Mouse (Mus musculus) midbrain, postnatal 0 days (tissue): ENCODE measurements around the gene Slc7a8. TPM values are rescaled to one million over a fixed set of nuclear protein-coding genes. Genes with fewer than 3 reads are reported as not detected.

Experiments used
- ATAC-seq: fragments of 200-750 bp; cut with Nextera tagmentation; 2 replicates; pipeline ENCODE4 v1.8.0; 2017; ENCODE audit warnings: moderate number of reproducible peaks, mild to moderate bottlenecking, moderate TSS enrichment, moderate library complexity; ENCODE audit not compliant: low FRiP score
- DNase-seq: peaks from one replicate; pipeline ENCODE4 v3.0.0-alpha.2; 2015; ENCODE audit warnings: low spot score
- H3K27ac ChIP-seq: fragments of 300-500 bp; sonication (generic); 2 replicates; pipeline ENCODE4 v1.5.1; 2014; ENCODE audit warnings: low read depth, mild to moderate bottlenecking, low read length, mixed read lengths
- H3K27me3 ChIP-seq: fragments of 300-500 bp; sonication (generic); 2 replicates; pipeline ENCODE4 v1.6.1; 2014; ENCODE audit warnings: low read length, control low read depth, mixed read lengths; ENCODE audit not compliant: insufficient read depth
- H3K36me3 ChIP-seq: fragments of 300-500 bp; sonication (generic); 2 replicates; pipeline ENCODE4 v1.6.1; 2014; ENCODE audit warnings: low read length, control low read depth, mixed read lengths; ENCODE audit not compliant: insufficient read depth
- H3K4me1 ChIP-seq: fragments of 300-500 bp; sonication (generic); 2 replicates; pipeline ENCODE4 v1.6.1; 2014; ENCODE audit warnings: mild to moderate bottlenecking, control low read depth, antibody characterized with exemption, low read length, mixed read lengths; ENCODE audit not compliant: insufficient read depth
- H3K4me2 ChIP-seq: fragments of 300-500 bp; sonication (generic); 2 replicates; pipeline ENCODE4 v1.6.1; 2014; ENCODE audit warnings: low read depth, mild to moderate bottlenecking, low read length, mixed read lengths; ENCODE audit not compliant: poor library complexity, severe bottlenecking
- H3K4me3 ChIP-seq: fragments of 300-500 bp; sonication (generic); 2 replicates; pipeline ENCODE4 v1.5.1; 2014; ENCODE audit warnings: low read depth, mild to moderate bottlenecking, low read length, moderate library complexity
- H3K9ac ChIP-seq: fragments of 300-500 bp; sonication (generic); replicated peaks from 2 replicates; pipeline ENCODE4 v1.6.1; 2014; ENCODE audit warnings: mild to moderate bottlenecking, low read length, moderate library complexity, mixed read lengths; ENCODE audit not compliant: poor library complexity, severe bottlenecking
- H3K9me3 ChIP-seq: fragments of 300-500 bp; sonication (generic); 2 replicates; pipeline ENCODE4 v1.6.1; 2016; ENCODE audit warnings: low read length, control low read depth
- CTCF ChIP-seq: IDR thresholded peaks from 2 replicates; pipeline ENCODE4 v1.5.1; 2016; ENCODE audit warnings: antibody characterized with exemption, mild to moderate bottlenecking
- WGBS: fragments of 180-500 bp; shearing (Covaris S2); extraction: QIAGEN DNeasy Blood & Tissue Kit; methylation state at CpG from one replicate; pipeline ENCODE4 v1.1.7; 2014; 5-methylcytosine and 5-hydroxymethylcytosine counted together
- polyA plus RNA-seq: library from polyadenylated mRNA; unstranded; fragments of >200 nt; fragmentation: Nextera tagmentation; extraction: Ambion mirVana; gene quantifications from 2 replicates; pipeline ENCODE4 v1.2.1, GENCODE M21; 2015
- total RNA-seq: library from RNA; depleted of rRNA; stranded (reverse); fragments of >200 nt; gene quantifications from 2 replicates; pipeline ENCODE4 v1.2.3, GENCODE M21; 2014; rRNA removed

Gene Slc7a8
- total and polyA plus RNA-seq, 2 experiments from 2014 or later, result 9.7 to 11.3 TPM

DNA sequence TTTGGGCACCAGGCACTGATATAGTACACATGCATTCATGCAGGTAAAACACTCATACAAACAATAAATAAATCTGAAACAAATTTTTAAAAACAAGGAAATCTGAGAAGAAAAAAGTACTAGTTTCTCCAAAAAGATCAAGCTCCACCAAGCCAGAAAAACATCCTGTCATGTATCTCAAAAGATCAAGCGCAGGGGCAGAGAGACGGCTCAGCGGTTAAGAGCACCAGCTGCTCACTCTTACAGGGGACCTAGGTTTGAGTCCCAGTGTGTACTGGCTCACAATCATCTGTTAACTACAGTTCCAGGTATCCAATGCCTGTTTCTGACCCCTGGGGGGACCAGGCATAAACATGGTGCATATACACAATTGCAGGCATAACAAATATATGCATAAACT, 99.3 kb downstream of the Slc7a8 start:
- 89% methylated on average over 3 of the region's 3 CpGs for WGBS
- Histone ChIP-seq H3K4me3 (no peak overlapping the region), H3K27me3 (no peaks in the 10 kb centered on the region), H3K4me2 (no peak overlapping the region), H3K9me3 (no peaks in the 10 kb centered on the region), H3K36me3 (peaks cover 21% of the 10 kb centered on the region; the same call in 1 of the 2 replicates), H3K27ac (no peak overlapping the region), H3K9ac (no peak overlapping the region), H3K4me1 (peaks cover 2% of the 10 kb centered on the region; the same call in 1 of the 2 replicates)
- DNase-seq, result no peak
- no peak for TF ChIP-seq CTCF
- no peak for ATAC-seq

DNA sequence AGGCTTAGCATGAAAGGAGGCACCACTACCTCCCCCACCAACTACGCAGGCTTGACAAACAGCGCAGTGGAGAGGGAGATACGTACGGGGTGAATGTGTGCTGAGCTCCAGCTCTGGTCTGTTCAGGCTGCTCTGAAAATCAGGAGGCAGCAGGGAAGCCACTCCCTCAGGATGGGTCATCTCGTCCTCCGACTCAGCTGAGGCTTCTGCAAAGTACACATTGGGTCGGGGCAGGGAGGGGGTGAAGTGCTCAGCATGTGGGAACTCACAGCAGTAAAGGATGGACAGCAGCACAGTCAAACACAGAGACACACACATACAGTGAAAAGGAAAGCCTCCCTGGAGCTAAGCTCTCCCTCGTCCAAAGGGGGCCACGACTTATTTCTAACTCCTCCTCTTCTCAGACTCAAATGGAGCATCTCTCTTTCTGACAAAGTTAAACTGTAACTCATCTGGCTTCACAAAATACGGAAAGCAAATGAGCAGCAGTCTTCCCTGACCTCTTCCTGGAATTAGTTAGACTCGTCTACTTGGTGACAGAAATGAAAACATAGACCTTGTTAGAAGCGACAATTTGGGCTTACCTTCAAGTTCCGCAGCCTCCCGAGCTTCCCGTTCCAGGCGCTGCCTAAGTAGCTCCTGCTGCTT, 103.0 kb downstream of the Slc7a8 start:
- ATAC-seq (no peak), DNase-seq (no peak)
- Histone ChIP-seq H3K4me1 (no peaks in the 10 kb centered on the region), H3K27ac (no peak overlapping the region), H3K4me3 (no peak overlapping the region), H3K9me3 (no peaks in the 10 kb centered on the region), H3K4me2 (no peak overlapping the region), H3K27me3 (no peaks in the 10 kb centered on the region), H3K9ac (no peak overlapping the region), H3K36me3 (peaks cover 41% of the 10 kb centered on the region)
- no peak for TF ChIP-seq CTCF
- WGBS, result 88% methylated on average over 16 of the region's 16 CpGs

DNA sequence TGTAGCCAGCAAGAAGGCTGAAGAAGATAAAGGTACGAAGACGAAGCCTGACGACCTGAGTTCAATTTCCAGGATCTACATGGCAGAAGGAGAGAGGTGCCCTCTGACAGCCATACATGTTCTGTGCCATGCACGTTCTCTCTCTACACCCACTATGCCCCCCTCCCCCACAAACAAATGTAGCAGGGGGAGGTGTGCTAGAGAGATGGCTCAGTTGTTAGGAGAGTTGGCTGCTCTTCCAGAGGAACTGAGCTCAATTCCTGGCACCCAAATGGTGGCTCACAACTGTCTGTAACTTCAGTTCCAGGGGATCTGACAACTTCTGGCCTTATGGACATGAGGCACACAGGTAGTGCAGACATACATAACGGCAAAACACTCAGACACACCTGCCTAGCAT, 105.5 kb downstream of the Slc7a8 start:
- 85% methylated on average over 5 of the region's 5 CpGs for WGBS
- no peak for TF ChIP-seq CTCF
- Histone ChIP-seq H3K36me3 (peaks cover 41% of the 10 kb centered on the region), H3K9me3 (no peaks in the 10 kb centered on the region), H3K4me2 (no peak overlapping the region), H3K4me1 (no peaks in the 10 kb centered on the region), H3K27ac (no peak overlapping the region), H3K4me3 (no peak overlapping the region), H3K9ac (no peak overlapping the region), H3K27me3 (no peaks in the 10 kb centered on the region)
- ATAC-seq (no peak), DNase-seq (no peak)

DNA sequence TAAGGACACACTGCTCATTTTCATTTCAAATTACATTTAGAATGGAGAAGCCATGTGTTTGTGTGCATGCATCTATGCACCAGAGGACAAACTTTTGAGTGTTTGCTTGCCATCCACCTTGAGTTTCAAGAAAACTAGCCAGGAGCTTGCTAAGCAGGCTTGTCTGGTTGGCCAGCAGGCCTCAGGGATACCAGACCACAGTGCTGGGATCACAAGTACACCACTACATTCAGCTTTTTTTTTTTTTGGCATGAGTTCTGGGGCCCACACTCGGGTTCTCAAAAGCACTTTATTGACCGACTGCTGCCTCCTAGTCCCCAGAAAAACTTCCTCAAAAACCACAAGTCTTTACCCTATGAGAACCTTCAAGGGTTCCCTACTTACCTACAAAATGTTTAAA, 107.4 kb downstream of the Slc7a8 start:
- H3K27ac ChIP-seq, result no peak overlapping the region
- peaks cover 36% of the 10 kb centered on the region for H3K36me3 ChIP-seq
- TF ChIP-seq CTCF, result no peak
- ATAC-seq, result no peak
- H3K9me3 ChIP-seq, result no peaks in the 10 kb centered on the region
- H3K4me3 ChIP-seq, result no peak overlapping the region
- no peak overlapping the region for H3K9ac ChIP-seq
- DNase-seq, result no peak
- H3K4me2 ChIP-seq, result no peak overlapping the region
- H3K27me3 ChIP-seq, result no peaks in the 10 kb centered on the region
- whole genome bisulfite sequencing, result 82% methylated on average over 2 of the region's 2 CpGs
- H3K4me1 ChIP-seq, result no peaks in the 10 kb centered on the region

Other genes starting within 250 kb of the Slc7a8 start
- gene Haus4, start 227.3 kb downstream of the Slc7a8 start, total RNA-seq, result 13.3 and 13.7 TPM in 2 replicates
- gene Haus4, start 227.3 kb downstream of the Slc7a8 start, polyA plus RNA-seq, result 13.2 and 14.3 TPM in 2 replicates
- 8.1 and 8.2 TPM in 2 replicates for gene Ajuba, start 204.4 kb downstream of the Slc7a8 start, total RNA-seq
- 3.5 and 3.9 TPM in 2 replicates for gene Ajuba, start 204.4 kb downstream of the Slc7a8 start, polyA plus RNA-seq
- gene 4931414P19Rik, start 176.0 kb downstream of the Slc7a8 start, total RNA-seq, result 4.6 and 8.7 TPM in 2 replicates
- gene 4931414P19Rik, start 176.0 kb downstream of the Slc7a8 start, polyA plus RNA-seq, result 2.2 and 2.8 TPM in 2 replicates
- gene Psmb5, start 163.9 kb downstream of the Slc7a8 start, total RNA-seq, result 157 and 197 TPM in 2 replicates
- gene Psmb5, start 163.9 kb downstream of the Slc7a8 start, polyA plus RNA-seq, result 404 and 427 TPM in 2 replicates
- not detected in 2 replicates for gene Psmb11, start 160.5 kb downstream of the Slc7a8 start, total RNA-seq
- gene Psmb11, start 160.5 kb downstream of the Slc7a8 start, polyA plus RNA-seq, result 0.27 TPM in 1 of 2 replicates, not detected in the other
- not detected in 2 replicates for gene Gm17606, start 141.0 kb downstream of the Slc7a8 start, total RNA-seq
- not detected in 2 replicates for gene Gm17606, start 141.0 kb downstream of the Slc7a8 start, polyA plus RNA-seq
- gene Cdh24, start 140.6 kb downstream of the Slc7a8 start, total RNA-seq, result 45.3 and 49.7 TPM in 2 replicates
- 8.5 and 9.0 TPM in 2 replicates for gene Cdh24, start 140.6 kb downstream of the Slc7a8 start, polyA plus RNA-seq
- 44.2 and 46.5 TPM in 2 replicates for gene 1700123O20Rik, start 95.7 kb downstream of the Slc7a8 start, total RNA-seq
- gene 1700123O20Rik, start 95.7 kb downstream of the Slc7a8 start, polyA plus RNA-seq, result 61.1 and 67.6 TPM in 2 replicates
- gene Acin1, start 95.0 kb downstream of the Slc7a8 start, total RNA-seq, result 118 and 122 TPM in 2 replicates
- gene Acin1, start 95.0 kb downstream of the Slc7a8 start, polyA plus RNA-seq, result 91.7 and 108 TPM in 2 replicates
- gene Gm29776, start 83.1 kb downstream of the Slc7a8 start, total RNA-seq, result not detected in 2 replicates
- 0.07 and 0.31 TPM in 2 replicates for gene Gm29776, start 83.1 kb downstream of the Slc7a8 start, polyA plus RNA-seq
- not detected in 2 replicates for gene Cebpe, start 69.8 kb downstream of the Slc7a8 start, total RNA-seq
- gene Cebpe, start 69.8 kb downstream of the Slc7a8 start, polyA plus RNA-seq, result not detected in 2 replicates
- gene Rnf212b, start 32.2 kb upstream of the Slc7a8 start, total RNA-seq, result 0.38 TPM in 1 of 2 replicates, not detected in the other
- not detected in 2 replicates for gene Rnf212b, start 32.2 kb upstream of the Slc7a8 start, polyA plus RNA-seq
- 6.9 and 9.4 TPM in 2 replicates for gene Homez, start 89.0 kb upstream of the Slc7a8 start, total RNA-seq
- gene Homez, start 89.0 kb upstream of the Slc7a8 start, polyA plus RNA-seq, result 8.0 and 9.6 TPM in 2 replicates
- gene Ppp1r3e, start 95.6 kb upstream of the Slc7a8 start, total RNA-seq, result 27.1 and 37.2 TPM in 2 replicates
- gene Ppp1r3e, start 95.6 kb upstream of the Slc7a8 start, polyA plus RNA-seq, result 2.8 and 4.1 TPM in 2 replicates
- 23.1 and 31.2 TPM in 2 replicates for gene Bcl2l2, start 101.4 kb upstream of the Slc7a8 start, total RNA-seq
- gene Bcl2l2, start 101.4 kb upstream of the Slc7a8 start, polyA plus RNA-seq, result 2.9 and 3.7 TPM in 2 replicates
- 0.82 TPM in 1 of 2 replicates, not detected in the other for gene Gm20521, start 101.5 kb upstream of the Slc7a8 start, total RNA-seq
- gene Gm20521, start 101.5 kb upstream of the Slc7a8 start, polyA plus RNA-seq, result 1.4 and 1.6 TPM in 2 replicates
- gene Pabpn1, start 110.6 kb upstream of the Slc7a8 start, total RNA-seq, result 95.1 and 115 TPM in 2 replicates
- gene Pabpn1, start 110.6 kb upstream of the Slc7a8 start, polyA plus RNA-seq, result 139 and 162 TPM in 2 replicates
- gene Slc22a17, start 131.2 kb upstream of the Slc7a8 start, total RNA-seq, result 495 and 558 TPM in 2 replicates
- 345 TPM in 2 replicates for gene Slc22a17, start 131.2 kb upstream of the Slc7a8 start, polyA plus RNA-seq
- gene Efs, start 144.2 kb upstream of the Slc7a8 start, total RNA-seq, result 24.0 and 41.4 TPM in 2 replicates
- 8.5 and 8.9 TPM in 2 replicates for gene Efs, start 144.2 kb upstream of the Slc7a8 start, polyA plus RNA-seq
- 1.1 TPM in 1 of 2 replicates, not detected in the other for gene Il25, start 150.7 kb upstream of the Slc7a8 start, total RNA-seq
- 0.38 and 0.48 TPM in 2 replicates for gene Il25, start 150.7 kb upstream of the Slc7a8 start, polyA plus RNA-seq
- gene Cmtm5, start 154.3 kb upstream of the Slc7a8 start, total RNA-seq, result 26.4 and 44.8 TPM in 2 replicates
- gene Cmtm5, start 154.3 kb upstream of the Slc7a8 start, polyA plus RNA-seq, result 27.0 and 27.5 TPM in 2 replicates
- 0.24 and 0.33 TPM in 2 replicates for gene Myh6, start 185.0 kb upstream of the Slc7a8 start, total RNA-seq
- gene Myh6, start 185.0 kb upstream of the Slc7a8 start, polyA plus RNA-seq, result 2.1 and 2.5 TPM in 2 replicates
- not detected in 2 replicates for gene Gm17428, start 195.0 kb upstream of the Slc7a8 start, total RNA-seq
- not detected in 2 replicates for gene Gm17428, start 195.0 kb upstream of the Slc7a8 start, polyA plus RNA-seq
- gene Myh7, start 212.7 kb upstream of the Slc7a8 start, total RNA-seq, result 1.8 and 3.2 TPM in 2 replicates
- 9.6 and 10.3 TPM in 2 replicates for gene Myh7, start 212.7 kb upstream of the Slc7a8 start, polyA plus RNA-seq
- 20.9 and 29.6 TPM in 2 replicates for gene Ngdn, start 233.5 kb upstream of the Slc7a8 start, total RNA-seq
- gene Ngdn, start 233.5 kb upstream of the Slc7a8 start, polyA plus RNA-seq, result 44.3 and 48.1 TPM in 2 replicates